In the genomic region with DNA sequence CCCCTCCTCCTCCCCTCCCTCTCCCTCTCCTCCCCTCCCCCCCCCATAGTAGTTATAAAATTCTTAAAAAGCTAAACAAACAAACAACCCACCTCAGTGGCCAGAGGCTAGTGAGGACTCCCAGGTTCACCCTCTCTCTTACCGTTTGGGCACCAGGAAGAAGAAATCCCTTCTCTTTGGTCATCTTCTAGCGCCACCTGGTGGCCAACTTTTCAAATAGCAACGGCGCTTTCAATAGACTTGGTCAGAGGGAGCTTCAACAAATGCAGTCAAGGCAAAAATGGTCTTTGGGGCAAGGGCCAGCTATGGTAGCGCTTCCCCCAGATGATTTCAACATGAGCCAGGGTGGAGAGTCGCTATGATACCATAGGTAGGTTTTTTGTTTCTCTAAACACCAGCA, we compare ENCODE assay signal across 8 mouse cellular contexts. TPM values are rescaled to one million over a fixed set of nuclear protein-coding genes. Genes with fewer than 3 reads are reported as not detected.
DNase-seq lines count a peak whose midpoint lies in the region; ATAC-seq and TF ChIP-seq lines count a peak whose summit lies in the region.

No protein-coding gene starts in this region.

- no peak overlapping the region for H3K27ac ChIP-seq in lung, postnatal 0 days (ENCODE audit: low read length)

- peaks cover 25% of the 10 kb centered on the region for H3K4me1 ChIP-seq in G1E (ENCODE audit: insufficient read depth, low read depth, low read length)
- peaks cover 4% of the 10 kb centered on the region; the same call in 1 of the 2 replicates for H3K4me1 ChIP-seq in lung, postnatal 0 days (ENCODE audit: insufficient read depth, low read depth, low read length)

- no peak overlapping the region for H3K4me3 ChIP-seq in G1E (ENCODE audit: low read depth, low read length)
- H3K4me3 ChIP-seq in lung, postnatal 0 days (ENCODE audit: low read depth, low read length) = no peak overlapping the region

- H3K36me3 ChIP-seq in G1E (replicated peaks) = no peaks in the 10 kb centered on the region
- H3K36me3 ChIP-seq in lung, postnatal 0 days (ENCODE audit: insufficient read depth, low read length) = no peaks in the 10 kb centered on the region

- TF ChIP-seq EP300 in lung, postnatal 0 days (IDR thresholded peaks at IDR 0.05) = no peak

- no peak overlapping the region for H3K9ac ChIP-seq in lung, postnatal 0 days (replicated peaks; ENCODE audit: low read depth)

- no peaks in the 10 kb centered on the region for H3K9me3 ChIP-seq in G1E (replicated peaks)
- H3K9me3 ChIP-seq in lung, postnatal 0 days (ENCODE audit: low read length) = no peaks in the 10 kb centered on the region

- H3K4me2 ChIP-seq in lung, postnatal 0 days (replicated peaks; ENCODE audit: low read depth, low read length) = no peak overlapping the region

- under 1% methylated on average over 6 of the region's 6 CpGs for WGBS in lung, postnatal 0 days

- peaks cover 19% of the 10 kb centered on the region for H3K27me3 ChIP-seq in G1E (ENCODE audit: insufficient read depth, low read length)
- no peaks in the 10 kb centered on the region for H3K27me3 ChIP-seq in lung, postnatal 0 days (replicated peaks; ENCODE audit: insufficient read depth, low read length)

- DNase-seq in 416B (ENCODE audit: low read depth) (peak; percentile 88), G1E (ENCODE audit: low spot score) (peak; percentile 66)
- peak; percentile 74 for DNase-seq in cerebellum, adult 11-12 months
- peak; percentile 82 for DNase-seq in gastrocnemius, adult 18-20 months (ENCODE audit: low spot score)
- DNase-seq in kidney, postnatal 36 days = peak; percentile 70 to 91
- peak; percentile 90 for DNase-seq in lung, postnatal 0 days (ENCODE audit: low spot score)
- peak; percentile 74 for DNase-seq in right cerebral cortex, postnatal 25 days

- peak; percentile 37 for TF ChIP-seq CTCF in G1E (IDR thresholded peaks at IDR 0.05; ENCODE audit: low read depth, low read length)
- peak; percentile 87 for TF ChIP-seq CTCF in lung, postnatal 0 days (IDR thresholded peaks at IDR 0.05)

- no peak for ATAC-seq in G1E (ENCODE audit: extremely low read depth, insufficient number of reproducible peaks, low FRiP score, poor library complexity, severe bottlenecking)
- no peak; the same call in 1 of the 2 replicates for ATAC-seq in lung, postnatal 0 days
- ATAC-seq in inflammation-experienced regulatory T-cells, adult 6 months = no peak

RNA-seq across cellular contexts. Expression of a gene that starts 17.5 kb away (rescaled TPM):
- total RNA-seq in G1E (2014; fragmentation: Nextera tagmentation) (117 and 127 TPM in 2 replicates), G1E (2017) (184 and 207 TPM in 2 replicates)
- 40.7 and 55.1 TPM in 2 replicates for polyA plus RNA-seq in G1E (2012)
- 1,000 to 10,000 TPM; 1,411 to 1,472 TPM for total RNA-seq in gastrocnemius, adult 18-20 months (2021)
- 127 and 140 TPM in 2 replicates for polyA plus RNA-seq in lung, postnatal 0 days (2015; fragmentation: Nextera tagmentation; extraction: Ambion mirVana)
- 100 to 1,000 TPM in 1 of 3 experiments, 10 to 100 TPM in 2; 67.6 to 143 (median 84.9) TPM for polyA plus RNA-seq in inflammation-experienced regulatory T-cells, adult 6 months (2017; shearing (Covaris generic))

RNA-seq across cellular contexts. Expression of a gene that starts 53.1 kb away (rescaled TPM):
- total RNA-seq in G1E (2014; fragmentation: Nextera tagmentation) = 81.2 and 82.7 TPM in 2 replicates
- 53.0 and 53.8 TPM in 2 replicates for total RNA-seq in G1E (2017)
- polyA plus RNA-seq in G1E (2012) = 136 TPM in 2 replicates
- total RNA-seq in gastrocnemius, adult 18-20 months (2021) = 10 to 100 TPM; 41.5 to 45.8 TPM
- 151 and 155 TPM in 2 replicates for polyA plus RNA-seq in lung, postnatal 0 days (2015; fragmentation: Nextera tagmentation; extraction: Ambion mirVana)
- polyA plus RNA-seq in inflammation-experienced regulatory T-cells, adult 6 months (2017; shearing (Covaris generic)) = 10 to 100 TPM; 36.1 to 45.4 (median 44.5) TPM
